Mouse (Mus musculus) lung, embryonic 14.5 days (tissue): ENCODE data around the gene Eapp. TPM values are rescaled to one million over a fixed set of nuclear protein-coding genes. Genes with fewer than 3 reads are reported as not detected.
"Not testable (repeated sequence)": the region's sequence is repeated elsewhere in the genome, so short reads cannot be mapped to it uniquely, and the experiment has no call there.

ENCODE experiments used
- ATAC-seq: fragments of 200-750 bp; cut with Nextera tagmentation; 2 replicates; pipeline ENCODE4 v1.8.0; 2017; ENCODE audit warnings: mild to moderate bottlenecking, moderate TSS enrichment, moderate library complexity; ENCODE audit not compliant: insufficient read depth
- DNase-seq: peaks from one replicate; pipeline ENCODE4 v3.0.0-alpha.2; 2015
- H3K27ac ChIP-seq: fragments of 300-500 bp; sonication (generic); 2 replicates; pipeline ENCODE4 v1.5.1; 2014; ENCODE audit warnings: low read depth, mild to moderate bottlenecking, moderate library complexity
- H3K27me3 ChIP-seq: fragments of 300-500 bp; sonication (generic); 2 replicates; pipeline ENCODE4 v1.6.1; 2014; ENCODE audit warnings: low read length, control low read depth; ENCODE audit not compliant: insufficient read depth
- H3K36me3 ChIP-seq: fragments of 300-500 bp; sonication (generic); 2 replicates; pipeline ENCODE4 v1.6.1; 2014; ENCODE audit warnings: control low read depth; ENCODE audit not compliant: insufficient read depth
- H3K4me1 ChIP-seq: fragments of 300-500 bp; sonication (generic); 2 replicates; pipeline ENCODE4 v1.6.1; 2014; ENCODE audit warnings: antibody characterized with exemption, control low read depth; ENCODE audit not compliant: insufficient read depth
- H3K4me2 ChIP-seq: fragments of 300-500 bp; sonication (generic); 2 replicates; pipeline ENCODE4 v1.6.1; 2014; ENCODE audit warnings: mild to moderate bottlenecking
- H3K4me3 ChIP-seq: fragments of 300-500 bp; sonication (generic); 2 replicates; pipeline ENCODE4 v1.5.1; 2014; ENCODE audit warnings: low read depth, low read length
- H3K9ac ChIP-seq: fragments of 300-500 bp; sonication (generic); 2 replicates; pipeline ENCODE4 v1.6.1; 2014
- H3K9me3 ChIP-seq: fragments of 300-500 bp; sonication (generic); 2 replicates; pipeline ENCODE4 v1.6.1; 2016; ENCODE audit warnings: low read depth, low read length, control low read depth
- CTCF ChIP-seq: IDR thresholded peaks from 2 replicates; pipeline ENCODE4 v1.5.1; 2016; ENCODE audit warnings: antibody characterized with exemption, low read depth
- WGBS: fragments of 180-500 bp; shearing (Covaris S2); extraction: QIAGEN DNeasy Blood & Tissue Kit; methylation state at CpG from one replicate; pipeline ENCODE4 v1.1.7; 2014; 5-methylcytosine and 5-hydroxymethylcytosine counted together
- polyA plus RNA-seq: library from polyadenylated mRNA; unstranded; fragments of >200 nt; fragmentation: Nextera tagmentation; extraction: Ambion mirVana; gene quantifications from 2 replicates; pipeline ENCODE4 v1.2.1, GENCODE M21; 2014

Eapp gene
- polyA plus RNA-seq = 56.1 and 59.4 TPM in 2 replicates

GRCm38 (mm10) chr12:54695511-54696241, at the start of gene Eapp:
Gene Eapp (minus strand): TSS chr12:54695897.
- peak; percentile 98 for DNase-seq
- WGBS = under 1% methylated on average over 57 of the region's 57 CpGs
- H3K9me3 ChIP-seq = no peaks in the 10 kb centered on the region
- peak; percentile 30 for TF ChIP-seq CTCF
- peak within 1 kb of the TSS; percentile 81 for H3K4me3 ChIP-seq
- H3K9ac ChIP-seq = peak within 1 kb of the TSS; percentile 82
- H3K4me1 ChIP-seq = no peaks in the 10 kb centered on the region
- H3K36me3 ChIP-seq = peaks cover 6% of the 10 kb centered on the region; the same call in 1 of the 2 replicates
- no peaks in the 10 kb centered on the region for H3K27me3 ChIP-seq
- H3K27ac ChIP-seq = peak within 1 kb of the TSS; percentile 96
- ATAC-seq = peak; percentile 93
- peak within 1 kb of the TSS; percentile 91 for H3K4me2 ChIP-seq

- DNase-seq, H3K4me3 ChIP-seq, H3K27ac ChIP-seq, H3K9ac ChIP-seq, H3K36me3 ChIP-seq, H3K27me3 ChIP-seq, H3K4me1 ChIP-seq, H3K9me3 ChIP-seq, H3K4me2 ChIP-seq: not testable (repeated sequence)
- 0% methylated on average over 9 of the region's 33 CpGs for WGBS
- ATAC-seq = peak; percentile 48
Observed at GRCm38 (mm10) chr12:54738661-54739243, 43.1 kb upstream of the Eapp start.

GRCm38 (mm10) chr12:54737891-54738660, 42.4 kb upstream of the Eapp start:
- H3K4me2 ChIP-seq, H3K27ac ChIP-seq, H3K4me3 ChIP-seq, H3K36me3 ChIP-seq, DNase-seq, H3K27me3 ChIP-seq, H3K4me1 ChIP-seq, H3K9ac ChIP-seq, H3K9me3 ChIP-seq: not testable (repeated sequence)
- no CpG with 5 or more reads among the region's 21 CpGs for WGBS
- peak; percentile 90 for ATAC-seq

- H3K4me1 ChIP-seq, H3K9me3 ChIP-seq, H3K27ac ChIP-seq, H3K4me2 ChIP-seq, H3K36me3 ChIP-seq, DNase-seq, H3K9ac ChIP-seq, H3K4me3 ChIP-seq, H3K27me3 ChIP-seq: not testable (repeated sequence)
- WGBS = 0% methylated on average over 2 of the region's 49 CpGs
- ATAC-seq = peak; percentile 48
Observed at GRCm38 (mm10) chr12:54734307-54735131, 38.8 kb upstream of the Eapp start.

- H3K36me3 ChIP-seq, DNase-seq, H3K9ac ChIP-seq, H3K27me3 ChIP-seq, H3K4me2 ChIP-seq, H3K4me1 ChIP-seq, H3K27ac ChIP-seq, H3K9me3 ChIP-seq, H3K4me3 ChIP-seq: not testable (repeated sequence)
- peak; percentile 93 for ATAC-seq
- no CpG with 5 or more reads among the region's 56 CpGs for WGBS
Observed at GRCm38 (mm10) chr12:54729140-54730059, 33.7 kb upstream of the Eapp start.

- no CpG with 5 or more reads among the region's 56 CpGs for WGBS
Observed at GRCm38 (mm10) chr12:54718871-54719786, 23.4 kb upstream of the Eapp start.

GRCm38 (mm10) chr12:54717516-54717915, 21.8 kb upstream of the Eapp start:
- not testable (repeated sequence) for H3K9me3 ChIP-seq, H3K9ac ChIP-seq, DNase-seq, H3K4me1 ChIP-seq, ATAC-seq, H3K4me3 ChIP-seq, H3K27me3 ChIP-seq, H3K27ac ChIP-seq, H3K36me3 ChIP-seq, H3K4me2 ChIP-seq
- 73% methylated on average over 5 of the region's 11 CpGs for WGBS

More at GRCm38 (mm10) chr12:54718871-54719786, 23.4 kb upstream of the Eapp start:
- H3K27ac ChIP-seq, H3K9me3 ChIP-seq, H3K4me1 ChIP-seq, H3K27me3 ChIP-seq, H3K4me2 ChIP-seq, H3K9ac ChIP-seq, H3K36me3 ChIP-seq, DNase-seq, H3K4me3 ChIP-seq: not testable (repeated sequence)
- ATAC-seq = peak; percentile 93

GRCm38 (mm10) chr12:54713822-54714626, 18.3 kb upstream of the Eapp start:
- peak; percentile 57 for ATAC-seq
- not testable (repeated sequence) for H3K4me1 ChIP-seq, H3K9ac ChIP-seq, H3K27me3 ChIP-seq, DNase-seq, H3K9me3 ChIP-seq, H3K36me3 ChIP-seq, H3K4me3 ChIP-seq, H3K4me2 ChIP-seq, H3K27ac ChIP-seq
- 0% methylated on average over 3 of the region's 48 CpGs for WGBS
